Mouse (Mus musculus): Measurements from ENCODE around the gene Psmc2. TPM values are rescaled to one million over a fixed set of nuclear protein-coding genes. Genes with fewer than 3 reads are reported as not detected.

Psmc2 gene
- polyA plus RNA-seq, 3 experiments from 2014 or later: 141 to 170 (median 159) TPM

- no peak for ATAC-seq
These were observed 19.8 kb downstream of the Psmc2 start for GRCm38 (mm10) chr5:21804837-21805236.

- no peak for ATAC-seq
These were observed 25.8 kb downstream of the Psmc2 start for GRCm38 (mm10) chr5:21810924-21811323.

- no peak for ATAC-seq
These were observed 28.9 kb downstream of the Psmc2 start for GRCm38 (mm10) chr5:21813994-21814393.

GRCm38 (mm10) chr5:21826370-21826769 lies 41.3 kb downstream of the Psmc2 start:
- ATAC-seq: no peak

GRCm38 (mm10) chr5:21827643-21828042 lies 42.6 kb downstream of the Psmc2 start:
- no peak for ATAC-seq

GRCm38 (mm10) chr5:21828855-21829254 lies 43.8 kb downstream of the Psmc2 start:
- ATAC-seq: no peak

GRCm38 (mm10) chr5:21831761-21832160 lies 46.7 kb downstream of the Psmc2 start:
- ATAC-seq: no peak

GRCm38 (mm10) chr5:21844676-21845075 lies 59.6 kb downstream of the Psmc2 start:
- ATAC-seq: no peak

GRCm38 (mm10) chr5:21846616-21847290 lies 61.7 kb downstream of the Psmc2 start:
- ATAC-seq: no peak

- ATAC-seq: no peak
These were observed 62.4 kb downstream of the Psmc2 start for GRCm38 (mm10) chr5:21847438-21847837.

- no peak for ATAC-seq
These were observed 66.7 kb downstream of the Psmc2 start for GRCm38 (mm10) chr5:21851679-21852340.

Other genes starting within 250 kb of the Psmc2 start
- gene Lrrc17, start 241.7 kb upstream of the Psmc2 start, polyA plus RNA-seq (2017; shearing (Covaris generic)): not detected
- gene Fbxl13, start 139.6 kb upstream of the Psmc2 start, polyA plus RNA-seq (2017; shearing (Covaris generic)): under 1 TPM in 1 of 3 experiments, not detected in 2; 0.31 TPM
- 10 to 100 TPM; 31.2 to 38.3 (median 33.2) TPM for gene Armc10, start 139.5 kb upstream of the Psmc2 start, polyA plus RNA-seq (2017; shearing (Covaris generic))
- 1 to 10 TPM; 2.0 to 3.9 (median 2.6) TPM for gene Napepld, start 83.9 kb upstream of the Psmc2 start, polyA plus RNA-seq (2017; shearing (Covaris generic))
- 10 to 100 TPM; 79.0 to 84.3 (median 82.6) TPM for gene Pmpcb, start 48.1 kb upstream of the Psmc2 start, polyA plus RNA-seq (2017; shearing (Covaris generic))
- gene Dnajc2, start within 50 bp of the Psmc2 start, polyA plus RNA-seq (2017; shearing (Covaris generic)): 10 to 100 TPM; 35.8 to 48.6 (median 41.4) TPM
- not detected for gene Slc26a5, start 80.3 kb downstream of the Psmc2 start, polyA plus RNA-seq (2017; shearing (Covaris generic))